Mouse (Mus musculus) intestine, embryonic 14.5 days (tissue): Measurements from ENCODE around the gene Lypd6b. TPM values are rescaled to one million over a fixed set of nuclear protein-coding genes. Genes with fewer than 3 reads are reported as not detected.

Experiments used
- ATAC-seq: fragments of 200-750 bp; cut with Nextera tagmentation; replicated peaks from 2 replicates; pipeline ENCODE4 v1.8.0; 2017; ENCODE audit warnings: low read depth, moderate number of reproducible peaks, moderate TSS enrichment, moderate library complexity; ENCODE audit not compliant: low FRiP score, low TSS enrichment
- DNase-seq: peaks from one replicate; pipeline ENCODE4 v3.0.0-alpha.2; 2018; ENCODE audit warnings: low spot score
- H3K27ac ChIP-seq: fragments of 300-500 bp; sonication (generic); 2 replicates; pipeline ENCODE4 v1.5.1; 2014; ENCODE audit warnings: low read depth, mild to moderate bottlenecking, control low read depth
- H3K27me3 ChIP-seq: fragments of 300-500 bp; sonication (generic); replicated peaks from 2 replicates; pipeline ENCODE4 v1.6.1; 2014; ENCODE audit warnings: low read length, control low read depth; ENCODE audit not compliant: control insufficient read depth, insufficient read depth
- H3K36me3 ChIP-seq: fragments of 300-500 bp; sonication (generic); 2 replicates; pipeline ENCODE4 v1.6.1; 2014; ENCODE audit warnings: low read length, control low read depth; ENCODE audit not compliant: control insufficient read depth, insufficient read depth
- H3K4me1 ChIP-seq: fragments of 300-500 bp; sonication (generic); replicated peaks from 2 replicates; pipeline ENCODE4 v1.6.1; 2014; ENCODE audit warnings: low read length, control low read depth, mixed read lengths; ENCODE audit not compliant: control insufficient read depth, insufficient read depth
- H3K4me2 ChIP-seq: fragments of 300-500 bp; sonication (generic); 2 replicates; pipeline ENCODE4 v1.6.1; 2014; ENCODE audit warnings: low read length
- H3K4me3 ChIP-seq: fragments of 300-500 bp; sonication (generic); 2 replicates; pipeline ENCODE4 v1.5.1; 2014; ENCODE audit warnings: low read depth, low read length, control low read depth, mixed read lengths
- H3K9ac ChIP-seq: fragments of 300-500 bp; sonication (generic); 2 replicates; pipeline ENCODE4 v1.6.1; 2014; ENCODE audit warnings: mild to moderate bottlenecking, low read length
- H3K9me3 ChIP-seq: fragments of 300-500 bp; sonication (generic); 2 replicates; pipeline ENCODE4 v1.6.1; 2016; ENCODE audit warnings: low read length, control low read depth; ENCODE audit not compliant: control insufficient read depth
- WGBS: fragments of 180-500 bp; shearing (Covaris S2); extraction: QIAGEN DNeasy Blood & Tissue Kit; methylation state at CpG from one replicate; pipeline ENCODE4 v1.1.7; 2014; 5-methylcytosine and 5-hydroxymethylcytosine counted together
- polyA plus RNA-seq: library from polyadenylated mRNA; unstranded; fragments of >200 nt; fragmentation: Nextera tagmentation; extraction: Ambion mirVana; gene quantifications from 2 replicates; pipeline ENCODE4 v1.2.1, GENCODE M21; 2014

Gene Lypd6b
- polyA plus RNA-seq, 1 experiment from 2014 or later: 3.0 TPM

- no peak overlapping the region for H3K4me3 ChIP-seq
- no peak overlapping the region for H3K27ac ChIP-seq
- DNase-seq: no peak
- no peaks in the 10 kb centered on the region for H3K9me3 ChIP-seq
- H3K36me3 ChIP-seq: no peaks in the 10 kb centered on the region
- no peaks in the 10 kb centered on the region for H3K27me3 ChIP-seq
- 88% methylated on average over 1 of the region's 1 CpGs for WGBS
- ATAC-seq: no peak
- no peak overlapping the region for H3K9ac ChIP-seq
- no peak overlapping the region for H3K4me2 ChIP-seq
- H3K4me1 ChIP-seq: no peaks in the 10 kb centered on the region
Observed at GRCm38 (mm10) chr2:49882461-49882860, 95.0 kb downstream of the Lypd6b start.

GRCm38 (mm10) chr2:49883990-49884389 lies 96.5 kb downstream of the Lypd6b start:
- no peak overlapping the region for H3K9ac ChIP-seq
- no peaks in the 10 kb centered on the region for H3K36me3 ChIP-seq
- DNase-seq (no peak), ATAC-seq (no peak)
- H3K4me3 ChIP-seq: no peak overlapping the region
- H3K4me1 ChIP-seq: no peaks in the 10 kb centered on the region
- H3K27me3 ChIP-seq: no peaks in the 10 kb centered on the region
- WGBS: 52% methylated on average over 3 of the region's 3 CpGs
- no peaks in the 10 kb centered on the region for H3K9me3 ChIP-seq
- H3K4me2 ChIP-seq: no peak overlapping the region
- no peak overlapping the region for H3K27ac ChIP-seq

DNA sequence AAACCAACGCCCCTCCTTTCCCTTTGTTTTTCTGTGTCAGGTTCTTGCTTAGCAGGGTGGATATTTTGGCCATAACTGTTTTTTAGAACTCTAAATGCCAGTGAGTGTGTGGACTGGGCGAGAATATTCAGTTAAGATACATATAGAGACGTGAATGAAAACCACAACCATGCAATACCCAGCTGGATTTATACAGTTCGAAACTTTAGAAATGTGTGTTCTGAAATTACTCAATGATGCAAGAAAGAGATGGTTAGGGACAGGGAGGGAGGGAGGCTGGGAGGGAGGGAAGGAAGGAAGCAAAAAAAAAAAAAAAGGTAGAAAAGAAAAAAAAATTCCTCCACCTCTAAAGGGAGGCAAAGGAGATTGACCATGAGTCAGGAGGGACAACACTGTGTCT lies 98.7 kb downstream of the Lypd6b start:
- no peak for ATAC-seq
- no peaks in the 10 kb centered on the region for H3K9me3 ChIP-seq
- no peak overlapping the region for H3K27ac ChIP-seq
- H3K4me3 ChIP-seq: no peak overlapping the region
- no peak for DNase-seq
- H3K27me3 ChIP-seq: no peaks in the 10 kb centered on the region
- H3K4me1 ChIP-seq: no peaks in the 10 kb centered on the region
- 87% methylated on average over 4 of the region's 4 CpGs for WGBS
- H3K36me3 ChIP-seq: no peaks in the 10 kb centered on the region
- no peak overlapping the region for H3K9ac ChIP-seq
- no peak overlapping the region for H3K4me2 ChIP-seq

DNA sequence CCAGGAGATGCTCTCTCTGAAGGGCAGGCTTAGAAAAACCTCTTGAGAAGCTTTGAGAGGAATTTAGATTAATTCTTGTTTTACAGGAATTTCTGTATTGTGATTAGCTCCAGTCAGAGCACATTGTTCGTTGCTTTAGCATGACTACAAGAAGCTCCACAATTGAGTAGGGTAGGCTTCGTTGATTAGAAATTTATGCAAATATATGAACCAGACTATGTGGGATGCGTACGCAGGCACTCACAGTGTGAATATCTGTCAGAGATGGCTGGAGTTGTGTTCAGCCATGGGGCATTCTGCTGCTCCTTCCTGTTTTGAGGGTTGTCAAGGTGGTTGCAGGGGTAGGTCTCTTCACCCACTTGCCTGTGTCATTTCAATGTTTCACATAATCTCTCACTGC lies 100.9 kb downstream of the Lypd6b start:
- no peak overlapping the region for H3K4me2 ChIP-seq
- no peak overlapping the region for H3K27ac ChIP-seq
- no peaks in the 10 kb centered on the region for H3K9me3 ChIP-seq
- no peaks in the 10 kb centered on the region for H3K27me3 ChIP-seq
- H3K4me3 ChIP-seq: no peak overlapping the region
- 70% methylated on average over 4 of the region's 4 CpGs for WGBS
- H3K36me3 ChIP-seq: no peaks in the 10 kb centered on the region
- DNase-seq: no peak
- H3K9ac ChIP-seq: no peak overlapping the region
- ATAC-seq: no peak
- no peaks in the 10 kb centered on the region for H3K4me1 ChIP-seq

DNA sequence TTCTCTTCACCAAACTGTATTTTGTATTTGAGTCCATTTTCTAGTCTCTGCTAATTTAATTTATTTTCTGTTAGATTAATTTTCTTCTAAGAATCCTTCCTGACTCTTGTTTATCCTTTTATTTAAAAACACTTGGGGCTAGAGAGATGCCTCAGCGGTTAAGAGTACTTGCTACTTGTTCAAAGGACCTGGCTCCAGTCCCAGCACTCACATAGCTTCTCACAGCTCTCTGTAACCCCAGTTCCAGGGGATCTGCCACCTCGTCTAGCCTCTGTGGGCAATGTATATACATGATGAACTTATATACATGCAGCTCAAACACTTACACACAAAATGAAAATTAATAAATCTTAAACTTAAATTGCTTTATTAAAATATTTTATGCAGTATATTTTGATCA lies 103.2 kb downstream of the Lypd6b start:
- H3K9me3 ChIP-seq: no peaks in the 10 kb centered on the region
- no peak overlapping the region for H3K27ac ChIP-seq
- no peaks in the 10 kb centered on the region for H3K27me3 ChIP-seq
- H3K4me2 ChIP-seq: no peak overlapping the region
- no peaks in the 10 kb centered on the region for H3K4me1 ChIP-seq
- no peak for DNase-seq
- H3K36me3 ChIP-seq: no peaks in the 10 kb centered on the region
- no peak for ATAC-seq
- no peak overlapping the region for H3K9ac ChIP-seq
- no peak overlapping the region for H3K4me3 ChIP-seq
- 31% methylated on average over 2 of the region's 2 CpGs for WGBS

DNA sequence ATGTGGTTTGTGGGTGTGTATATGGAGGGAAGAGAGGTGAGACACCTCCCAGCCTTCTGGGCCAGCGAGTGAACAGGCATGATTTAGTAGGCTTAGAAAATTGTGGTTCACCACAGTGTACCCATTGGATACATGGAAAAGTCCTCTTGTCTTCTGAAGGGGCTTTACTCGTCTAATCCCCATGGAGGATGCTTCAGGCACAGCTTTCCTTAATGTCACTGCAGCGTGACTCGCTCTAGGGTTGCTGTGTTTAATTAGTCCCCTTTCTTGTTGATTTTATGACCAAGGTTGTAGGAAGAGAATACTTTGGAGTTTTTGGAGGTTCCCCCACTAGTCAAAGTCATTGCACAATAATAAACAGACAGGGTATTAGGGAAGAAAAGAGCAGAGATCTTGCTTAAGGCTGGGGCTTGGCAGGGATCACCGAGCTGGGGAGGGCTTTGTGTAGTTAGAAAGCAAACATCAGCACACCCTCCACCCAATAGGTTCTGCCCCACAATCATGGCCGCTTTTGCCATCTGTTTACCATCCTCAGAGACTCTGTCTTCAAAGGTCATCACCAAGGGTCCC lies 122.4 kb downstream of the Lypd6b start:
- Histone ChIP-seq H3K36me3 (no peaks in the 10 kb centered on the region), H3K9ac (no peak overlapping the region), H3K4me1 (no peaks in the 10 kb centered on the region), H3K27ac (no peak overlapping the region), H3K4me3 (no peak overlapping the region), H3K4me2 (no peak overlapping the region), H3K9me3 (no peaks in the 10 kb centered on the region), H3K27me3 (no peaks in the 10 kb centered on the region)
- WGBS: 67% methylated on average over 6 of the region's 6 CpGs
- no peak for DNase-seq
- no peak for ATAC-seq

DNA sequence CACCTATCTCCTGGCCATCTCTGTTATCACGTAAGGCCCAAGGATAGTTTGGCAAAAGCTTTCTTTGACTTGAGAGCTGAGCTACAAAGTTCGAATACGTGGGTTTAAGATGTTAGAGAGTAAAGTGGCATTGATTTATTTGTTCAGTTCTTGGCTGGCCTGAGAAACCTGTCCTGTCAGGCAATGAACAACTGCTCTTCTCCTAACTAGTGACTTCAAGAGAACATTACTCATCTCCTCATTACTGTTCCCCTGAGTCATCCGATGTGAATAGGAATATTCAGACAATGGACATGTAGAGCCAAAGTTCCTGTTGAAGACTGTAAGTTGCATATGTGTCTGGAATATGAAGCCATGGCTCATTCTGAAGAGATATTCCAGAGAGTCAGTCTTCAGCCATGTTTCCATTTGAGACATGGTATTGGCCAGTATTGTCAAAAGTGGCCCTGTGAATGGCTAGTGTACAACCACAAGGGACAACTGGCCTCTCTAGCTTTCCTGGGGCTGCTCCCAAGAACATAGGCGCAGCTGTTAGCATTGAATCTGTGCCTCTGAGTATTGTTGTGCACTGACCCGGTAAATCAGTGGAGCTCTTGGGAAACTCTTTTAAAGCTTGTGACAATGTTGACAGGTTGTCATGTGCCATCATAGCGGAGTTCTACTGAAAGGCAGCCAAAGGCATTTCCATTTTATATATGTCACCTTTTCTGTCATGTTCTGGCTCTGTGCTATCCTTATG lies 124.0 kb downstream of the Lypd6b start:
- no peak overlapping the region for H3K9ac ChIP-seq
- no peak for ATAC-seq
- no peak overlapping the region for H3K4me3 ChIP-seq
- H3K4me2 ChIP-seq: no peak overlapping the region
- H3K36me3 ChIP-seq: no peaks in the 10 kb centered on the region
- no peaks in the 10 kb centered on the region for H3K4me1 ChIP-seq
- WGBS: 76% methylated on average over 7 of the region's 7 CpGs
- no peak for DNase-seq
- no peaks in the 10 kb centered on the region for H3K9me3 ChIP-seq
- H3K27ac ChIP-seq: no peak overlapping the region
- no peaks in the 10 kb centered on the region for H3K27me3 ChIP-seq

DNA sequence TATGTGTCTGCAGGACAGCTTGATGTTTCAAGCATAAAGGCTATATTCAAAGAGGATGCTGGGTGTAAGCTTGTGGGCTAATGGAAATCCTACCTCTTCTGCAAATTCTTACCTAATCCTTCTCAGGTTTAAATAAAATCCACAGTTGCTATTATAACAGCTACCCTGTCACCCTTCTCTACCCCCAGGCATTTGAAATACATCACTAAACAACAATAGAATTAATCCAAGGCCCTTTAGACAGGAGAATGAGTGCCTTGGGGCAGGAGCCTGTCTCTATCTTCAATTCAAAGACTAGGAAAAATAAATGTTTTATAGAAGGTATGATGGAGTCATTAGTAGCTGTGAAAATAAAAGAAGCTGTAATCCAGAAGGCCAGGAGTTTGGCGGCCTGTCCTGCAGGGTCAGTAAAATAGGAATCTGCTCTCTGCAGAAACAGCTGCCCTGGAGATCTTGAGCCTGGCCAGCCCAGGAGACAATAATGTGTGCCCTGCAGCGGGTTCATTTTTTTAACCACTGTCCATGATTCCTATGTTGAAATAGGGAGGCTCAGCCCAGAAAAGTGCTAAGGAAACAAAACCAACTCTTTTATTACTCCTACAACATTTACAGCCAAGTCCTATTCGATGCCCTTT lies 124.9 kb downstream of the Lypd6b start:
- Histone ChIP-seq H3K4me2 (no peak overlapping the region), H3K4me3 (no peak overlapping the region), H3K36me3 (no peaks in the 10 kb centered on the region), H3K27ac (no peak overlapping the region), H3K9me3 (no peaks in the 10 kb centered on the region), H3K27me3 (no peaks in the 10 kb centered on the region), H3K4me1 (no peaks in the 10 kb centered on the region), H3K9ac (no peak overlapping the region)
- DNase-seq (no peak), ATAC-seq (no peak)
- WGBS: 57% methylated on average over 3 of the region's 3 CpGs

DNA sequence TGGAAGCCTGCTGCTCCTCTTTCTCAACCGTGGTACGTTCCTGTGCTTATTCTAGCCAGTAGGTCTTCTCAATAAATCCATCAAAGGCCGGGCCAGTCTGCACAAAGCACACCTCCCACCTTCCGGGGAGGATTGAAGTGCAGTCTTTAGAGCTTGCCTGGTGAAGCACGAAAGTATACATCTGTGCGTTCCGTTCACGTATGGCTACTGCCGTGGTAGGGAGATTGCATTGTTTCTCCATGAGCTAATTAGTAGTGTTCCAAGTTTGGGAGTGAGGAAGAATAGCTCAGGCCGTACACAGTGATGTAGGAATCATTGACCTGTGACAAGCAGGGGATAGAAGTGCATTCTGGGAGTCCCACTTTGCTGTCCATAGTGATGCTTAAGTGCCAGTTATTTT lies 130.0 kb downstream of the Lypd6b start:
- WGBS: 39% methylated on average over 10 of the region's 10 CpGs
- H3K9me3 ChIP-seq: no peaks in the 10 kb centered on the region
- no peak overlapping the region for H3K4me2 ChIP-seq
- H3K4me1 ChIP-seq: peaks cover 5% of the 10 kb centered on the region; the same call in 1 of the 2 replicates
- ATAC-seq (no peak), DNase-seq (no peak)
- no peaks in the 10 kb centered on the region for H3K36me3 ChIP-seq
- no peaks in the 10 kb centered on the region for H3K27me3 ChIP-seq
- H3K9ac ChIP-seq: no peak overlapping the region
- no peak overlapping the region for H3K4me3 ChIP-seq
- no peak overlapping the region for H3K27ac ChIP-seq
